Mouse (Mus musculus): ENCODE results near the gene Sept9.

The Sept9 gene

DNA sequence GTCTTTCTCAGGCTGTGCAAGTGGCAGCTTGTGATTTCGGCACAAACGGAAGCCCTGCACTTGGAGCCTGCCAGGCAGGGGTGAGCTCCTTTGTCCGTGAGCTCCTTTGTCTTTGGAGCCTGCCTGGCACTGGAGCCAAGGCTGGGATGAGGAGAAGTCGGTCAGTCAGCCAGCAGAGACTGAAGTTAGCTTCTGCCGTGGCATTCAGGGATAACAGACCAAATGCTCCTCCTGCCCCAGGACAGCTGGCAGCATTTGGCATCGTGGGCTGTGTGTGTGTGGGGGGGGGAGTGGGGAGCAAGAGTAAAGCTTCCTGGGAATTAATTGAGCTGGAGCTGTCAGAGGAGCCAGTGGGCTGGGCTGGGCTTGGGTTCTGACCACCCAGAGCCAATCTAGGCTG, 210.6 kb downstream of the Sept9 start:
- DNase-seq = no peak

DNA sequence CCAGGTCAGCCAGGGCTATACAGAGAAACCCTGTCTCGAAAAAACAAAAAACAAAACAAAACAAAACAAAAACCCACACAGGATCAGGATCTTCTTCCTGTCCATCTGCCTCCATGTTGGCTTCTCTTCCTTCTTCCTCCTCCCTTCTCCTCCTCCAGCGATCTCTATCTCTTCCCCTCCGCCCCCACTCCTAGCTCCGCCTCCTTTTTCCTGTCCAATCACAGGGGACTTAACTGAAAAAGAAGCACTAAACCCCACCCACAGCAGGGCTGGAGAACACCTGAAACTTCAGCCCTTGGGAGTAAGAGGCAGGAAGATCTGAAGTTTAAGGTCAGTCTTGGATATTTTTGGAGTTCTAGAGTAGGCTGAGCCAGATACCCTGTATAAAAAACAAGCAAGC, 212.2 kb downstream of the Sept9 start:
- DNase-seq = no peak
